Mouse (Mus musculus): Measurements from ENCODE around the gene Nptxr. TPM values are rescaled to one million over a fixed set of nuclear protein-coding genes. Genes with fewer than 3 reads are reported as not detected.

Nptxr gene
- polyA plus RNA-seq, 2 experiments = 2.6 to 9.3 TPM

DNA sequence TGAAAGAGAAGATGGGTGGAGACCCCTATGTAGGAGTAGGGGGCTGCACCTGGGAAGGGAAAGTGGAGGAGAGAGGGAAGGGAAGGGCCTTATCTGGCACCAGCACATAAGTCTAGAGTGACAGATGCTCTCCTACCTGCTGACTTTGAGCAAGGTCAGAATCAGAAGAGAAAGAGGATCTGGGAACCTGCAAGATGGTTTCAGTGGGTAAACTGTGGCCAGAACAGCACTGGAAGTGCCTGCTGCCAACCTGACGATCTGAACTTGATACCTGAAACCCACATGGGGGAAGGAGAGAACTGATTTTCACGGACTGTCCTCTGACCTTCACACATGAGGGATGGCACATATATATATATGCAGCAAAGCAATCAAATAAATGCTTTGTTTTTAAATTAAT lies 35.7 kb upstream of the Nptxr start:
- Histone ChIP-seq H3K4me3 (replicated peaks; ENCODE audit: low read length) (no peak overlapping the region), H3K4me1 (ENCODE audit: control insufficient read depth, insufficient read depth, low read length) (peaks cover 4% of the 10 kb centered on the region; the same call in 1 of the 2 replicates), H3K4me2 (replicated peaks; ENCODE audit: low read depth, low read length, severe bottlenecking) (no peak overlapping the region), H3K36me3 (ENCODE audit: control insufficient read depth, insufficient read depth, low read length) (no peaks in the 10 kb centered on the region), H3K9me3 (ENCODE audit: control insufficient read depth, low read length) (no peaks in the 10 kb centered on the region), H3K27me3 (ENCODE audit: control insufficient read depth, insufficient read depth, low read length) (no peaks in the 10 kb centered on the region), H3K27ac (replicated peaks; ENCODE audit: low read depth, low read length) (no peak overlapping the region), H3K9ac (ENCODE audit: low read depth, low read length, severe bottlenecking) (no peak overlapping the region)
- no peak for TF ChIP-seq POLR2A (IDR thresholded peaks at IDR 0.05; ENCODE audit: borderline replicate concordance, extremely low read depth, insufficient read depth, insufficient read length)
- 51% methylated on average over 2 of the region's 2 CpGs for WGBS
- no peak for DNase-seq (ENCODE audit: low spot score)
- no peak for ATAC-seq (ENCODE audit: low FRiP score, low read depth)

- Histone ChIP-seq H3K4me3 (replicated peaks; ENCODE audit: low read length) (peak overlapping the region; percentile 69), H3K36me3 (ENCODE audit: control insufficient read depth, insufficient read depth, low read length) (peaks cover 16% of the 10 kb centered on the region), H3K4me1 (ENCODE audit: control insufficient read depth, insufficient read depth, low read length) (peaks cover 22% of the 10 kb centered on the region), H3K9me3 (ENCODE audit: control insufficient read depth, low read length) (no peaks in the 10 kb centered on the region), H3K9ac (ENCODE audit: low read depth, low read length, severe bottlenecking) (peak overlapping the region; percentile 80; the same call in 1 of the 2 replicates), H3K4me2 (replicated peaks; ENCODE audit: low read depth, low read length, severe bottlenecking) (peak overlapping the region; percentile 50), H3K27ac (replicated peaks; ENCODE audit: low read depth, low read length) (peak overlapping the region; percentile 95), H3K27me3 (ENCODE audit: control insufficient read depth, insufficient read depth, low read length) (no peaks in the 10 kb centered on the region)
- DNase-seq (ENCODE audit: low spot score) = no peak
- 55% methylated on average over 8 of the region's 9 CpGs for WGBS
- no peak for TF ChIP-seq POLR2A (IDR thresholded peaks at IDR 0.05; ENCODE audit: borderline replicate concordance, extremely low read depth, insufficient read depth, insufficient read length)
- ATAC-seq (ENCODE audit: low FRiP score, low read depth) = no peak
Measured at GRCm38 (mm10) chr15:79834881-79835260, 30.3 kb upstream of the Nptxr start.

- Histone ChIP-seq H3K36me3 (ENCODE audit: control insufficient read depth, insufficient read depth, low read length) (peaks cover 20% of the 10 kb centered on the region), H3K4me2 (replicated peaks; ENCODE audit: low read depth, low read length, severe bottlenecking) (peak within 1 kb of the TSS; percentile 81), H3K27ac (replicated peaks; ENCODE audit: low read depth, low read length) (peak within 1 kb of the TSS; percentile 95), H3K27me3 (ENCODE audit: control insufficient read depth, insufficient read depth, low read length) (no peaks in the 10 kb centered on the region), H3K4me1 (ENCODE audit: control insufficient read depth, insufficient read depth, low read length) (peaks cover 22% of the 10 kb centered on the region), H3K9me3 (ENCODE audit: control insufficient read depth, low read length) (no peaks in the 10 kb centered on the region), H3K4me3 (replicated peaks; ENCODE audit: low read length) (peak within 1 kb of the TSS; percentile 69), H3K9ac (ENCODE audit: low read depth, low read length, severe bottlenecking) (peak within 1 kb of the TSS; percentile 80)
- under 1% methylated on average over 49 of the region's 58 CpGs for WGBS
- peak; percentile 97 for DNase-seq (ENCODE audit: low spot score)
- peak; percentile 92 for ATAC-seq (ENCODE audit: low FRiP score, low read depth)
- peak; percentile 77; the same call in 1 of the 2 replicates for TF ChIP-seq POLR2A (IDR thresholded peaks at IDR 0.05; ENCODE audit: borderline replicate concordance, extremely low read depth, insufficient read depth, insufficient read length)
Measured at GRCm38 (mm10) chr15:79834130-79834880, 29.7 kb upstream of the Nptxr start, which contains the start of the genes Npcd and Cbx6. TSS of gene Npcd (minus strand) at chr15:79834237. TSS of gene Cbx6 (minus strand) at chr15:79834688.

- Histone ChIP-seq H3K4me3 (replicated peaks; ENCODE audit: low read length) (peak overlapping the region; percentile 69), H3K4me1 (ENCODE audit: control insufficient read depth, insufficient read depth, low read length) (peaks cover 22% of the 10 kb centered on the region), H3K36me3 (ENCODE audit: control insufficient read depth, insufficient read depth, low read length) (peaks cover 28% of the 10 kb centered on the region), H3K4me2 (replicated peaks; ENCODE audit: low read depth, low read length, severe bottlenecking) (peak overlapping the region; percentile 81), H3K27ac (replicated peaks; ENCODE audit: low read depth, low read length) (peak overlapping the region; percentile 95), H3K9ac (ENCODE audit: low read depth, low read length, severe bottlenecking) (peak overlapping the region; percentile 80), H3K27me3 (ENCODE audit: control insufficient read depth, insufficient read depth, low read length) (no peaks in the 10 kb centered on the region), H3K9me3 (ENCODE audit: control insufficient read depth, low read length) (no peaks in the 10 kb centered on the region)
- DNase-seq (ENCODE audit: low spot score) = peak; percentile 58
- ATAC-seq (ENCODE audit: low FRiP score, low read depth) = 0 out of 2 replicates have a peak, but pooled peaks have one; percentile 10
- no peak for TF ChIP-seq POLR2A (IDR thresholded peaks at IDR 0.05; ENCODE audit: borderline replicate concordance, extremely low read depth, insufficient read depth, insufficient read length)
- WGBS = under 1% methylated on average over 40 of the region's 41 CpGs
Measured at GRCm38 (mm10) chr15:79833251-79834050, 28.9 kb upstream of the Nptxr start.
